Mouse (Mus musculus): ENCODE measurements around the gene Gls.
A peak's percentile ranks its signal among the peaks of the same experiment; 100 is the strongest.

Gls gene

GRCm38 (mm10) chr1:52158040-52158439 lies 75.0 kb downstream of the Gls start:
- DNase-seq (ENCODE audit: low spot score): no peak

GRCm38 (mm10) chr1:52156351-52156750 lies 76.7 kb downstream of the Gls start:
- no peak for DNase-seq (ENCODE audit: low spot score)

DNA sequence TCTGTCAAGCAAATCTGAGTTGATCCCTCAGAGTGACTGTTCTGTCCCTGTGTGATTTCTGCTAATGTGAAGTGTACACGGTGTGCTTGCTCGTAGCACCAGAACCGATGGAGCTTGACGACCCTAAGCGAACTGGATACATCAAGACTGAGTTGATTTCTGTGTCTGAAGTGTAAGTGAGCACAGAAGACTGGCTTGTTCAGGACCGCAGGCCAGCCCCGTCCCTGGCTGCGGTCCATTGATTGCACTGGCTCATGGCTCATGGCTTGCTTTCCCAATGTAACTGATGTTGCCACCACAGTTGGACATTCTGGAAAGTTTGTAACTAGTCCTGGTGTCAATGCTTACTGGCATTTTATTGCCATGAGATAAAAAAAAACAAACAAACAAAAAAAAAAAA lies 78.1 kb downstream of the Gls start:
- DNase-seq (ENCODE audit: low spot score): no peak

- no peak for DNase-seq (ENCODE audit: low spot score)
Observed at GRCm38 (mm10) chr1:52152936-52153335, 80.1 kb downstream of the Gls start.

DNA sequence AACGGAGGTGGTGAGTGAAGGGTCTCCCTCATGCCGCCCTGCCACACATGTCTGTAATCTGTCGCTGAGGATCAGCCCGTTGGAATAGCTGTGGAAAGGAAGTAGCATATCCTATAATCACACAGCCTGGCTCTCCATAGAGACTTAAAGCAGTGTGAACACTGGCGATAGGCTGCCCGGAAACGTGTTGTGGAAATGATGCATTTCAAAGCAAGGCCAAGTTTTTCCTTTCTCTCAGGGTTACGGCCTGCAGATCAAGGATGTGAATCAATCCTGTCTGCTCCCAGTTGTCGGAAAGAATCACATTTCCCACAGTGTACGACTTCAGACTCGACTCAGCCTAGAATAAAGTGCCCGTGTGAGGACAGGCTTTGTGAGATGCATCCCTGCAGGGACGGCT lies 80.7 kb downstream of the Gls start:
- DNase-seq (ENCODE audit: low spot score): no peak

DNA sequence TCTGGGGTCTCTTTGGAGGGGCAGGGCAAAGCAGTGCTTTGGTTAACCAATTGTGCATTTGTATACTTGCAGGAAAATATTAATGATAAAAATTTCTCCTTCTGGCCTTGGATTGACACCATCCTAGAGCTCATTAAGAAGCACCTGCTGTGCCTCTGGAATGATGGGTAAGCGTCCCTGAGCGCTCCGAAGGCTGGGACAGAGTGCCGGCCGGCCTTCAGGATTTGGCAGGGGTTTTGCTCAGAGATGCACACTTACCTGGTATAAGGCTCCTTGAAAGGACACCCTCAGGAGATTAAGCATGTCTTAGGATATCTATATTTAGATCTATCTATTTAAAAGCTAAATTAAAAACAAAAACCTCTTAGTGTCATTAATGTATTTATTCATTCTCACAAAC lies 81.9 kb downstream of the Gls start:
- DNase-seq (ENCODE audit: low spot score): no peak

- no peak for DNase-seq (ENCODE audit: low spot score)
Observed at GRCm38 (mm10) chr1:52150676-52151075, 82.4 kb downstream of the Gls start.

DNA sequence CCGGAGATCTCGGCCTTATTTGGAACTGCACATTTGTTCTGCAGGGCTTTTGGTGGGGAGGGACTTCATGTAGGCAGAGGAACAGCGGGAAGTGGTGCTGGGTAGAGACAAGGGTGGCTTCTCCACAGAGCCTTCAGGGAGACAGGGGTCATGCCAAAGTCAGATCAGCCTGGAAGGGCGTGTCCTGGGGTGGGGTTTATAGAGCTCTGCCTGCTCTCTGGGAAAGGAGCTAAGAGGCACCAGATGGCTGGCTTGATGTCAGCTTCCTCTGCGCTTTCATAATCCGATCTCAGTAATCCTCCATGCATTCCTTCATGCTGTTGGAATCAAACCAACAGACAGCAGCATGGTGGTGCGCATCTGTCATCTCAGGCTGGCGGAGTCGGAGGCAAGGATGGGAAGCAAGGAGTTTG lies 83.1 kb downstream of the Gls start:
- peak; percentile 51 for DNase-seq (ENCODE audit: low spot score)

- DNase-seq (ENCODE audit: low spot score): no peak
Observed at GRCm38 (mm10) chr1:52148696-52149095, 84.3 kb downstream of the Gls start.

GRCm38 (mm10) chr1:52148178-52148577 lies 84.9 kb downstream of the Gls start:
- no peak for DNase-seq (ENCODE audit: low spot score)

DNA sequence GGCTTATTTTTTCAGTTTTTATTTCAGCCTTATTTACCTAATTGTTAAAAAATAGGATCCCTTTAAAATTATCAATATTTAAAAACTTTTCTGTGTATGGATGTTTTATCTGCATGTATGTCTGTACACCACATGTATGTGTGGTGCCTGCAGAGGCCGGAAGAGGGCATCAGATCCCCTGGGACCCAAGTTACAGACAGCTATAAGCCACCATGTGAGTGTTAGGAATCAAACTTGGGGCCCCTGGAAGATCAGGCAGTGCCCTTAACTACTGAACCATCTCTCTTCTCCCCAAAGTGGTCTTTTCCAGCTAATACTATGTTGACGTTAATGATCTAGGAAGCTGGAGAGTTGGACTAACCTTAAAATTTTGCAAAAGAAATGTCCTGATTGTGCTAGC lies 85.6 kb downstream of the Gls start:
- DNase-seq (ENCODE audit: low spot score): no peak

DNA sequence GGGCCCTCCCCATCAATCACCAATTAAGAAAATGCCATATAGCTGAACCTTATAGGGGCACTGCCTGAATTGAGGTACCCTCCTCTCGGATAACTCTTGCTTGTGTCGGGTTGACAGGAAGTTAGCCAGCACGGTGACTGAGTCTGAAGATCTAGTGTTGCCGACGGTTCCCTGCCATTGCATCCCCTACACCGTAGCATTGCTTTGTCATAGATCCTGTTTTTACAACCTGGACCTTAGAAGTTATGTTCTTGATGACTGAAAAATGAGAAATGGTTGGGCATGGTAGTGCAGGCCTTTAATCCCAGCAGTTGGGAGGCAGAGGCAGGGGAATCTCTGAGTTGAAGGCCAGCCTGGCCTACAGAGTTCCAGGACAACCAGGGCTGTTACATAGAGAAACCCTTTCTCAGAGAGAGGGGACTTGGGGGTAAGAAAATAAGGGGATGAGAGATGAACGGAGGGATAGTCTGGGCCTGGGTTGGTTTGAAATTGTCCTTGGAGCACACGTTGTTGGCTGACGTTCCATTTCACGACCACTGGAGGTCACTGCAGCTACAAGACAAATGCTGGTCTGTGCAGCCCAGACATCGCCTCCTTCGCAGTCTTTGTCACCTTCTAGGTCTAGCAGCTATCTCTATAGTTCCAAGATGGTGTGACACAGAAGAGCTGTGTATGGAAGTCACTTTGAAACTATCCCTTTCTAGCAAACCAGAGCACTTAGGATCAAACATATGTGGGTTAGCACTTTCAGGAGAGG lies 86.6 kb downstream of the Gls start:
- DNase-seq (ENCODE audit: low spot score): no peak

DNA sequence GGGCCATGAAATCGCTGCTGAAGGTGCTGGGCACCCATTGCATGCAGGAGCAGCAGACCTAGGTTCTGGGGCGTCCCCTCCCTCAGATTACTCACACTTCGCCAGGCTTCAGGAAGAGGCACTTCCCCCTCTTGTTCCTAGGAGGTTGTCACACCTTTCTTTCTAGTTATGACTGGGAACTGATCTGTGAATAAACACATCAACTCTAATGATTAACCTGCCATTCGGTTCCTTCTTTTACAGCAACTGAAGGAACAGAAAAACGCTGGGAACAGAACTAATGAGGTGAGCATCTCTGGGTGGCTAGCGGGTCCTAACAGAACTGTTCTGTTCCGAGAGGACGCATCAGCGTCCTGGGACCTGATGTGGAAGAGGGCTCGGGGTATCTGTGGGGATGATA lies 88.1 kb downstream of the Gls start:
- no peak for DNase-seq (ENCODE audit: low spot score)

DNA sequence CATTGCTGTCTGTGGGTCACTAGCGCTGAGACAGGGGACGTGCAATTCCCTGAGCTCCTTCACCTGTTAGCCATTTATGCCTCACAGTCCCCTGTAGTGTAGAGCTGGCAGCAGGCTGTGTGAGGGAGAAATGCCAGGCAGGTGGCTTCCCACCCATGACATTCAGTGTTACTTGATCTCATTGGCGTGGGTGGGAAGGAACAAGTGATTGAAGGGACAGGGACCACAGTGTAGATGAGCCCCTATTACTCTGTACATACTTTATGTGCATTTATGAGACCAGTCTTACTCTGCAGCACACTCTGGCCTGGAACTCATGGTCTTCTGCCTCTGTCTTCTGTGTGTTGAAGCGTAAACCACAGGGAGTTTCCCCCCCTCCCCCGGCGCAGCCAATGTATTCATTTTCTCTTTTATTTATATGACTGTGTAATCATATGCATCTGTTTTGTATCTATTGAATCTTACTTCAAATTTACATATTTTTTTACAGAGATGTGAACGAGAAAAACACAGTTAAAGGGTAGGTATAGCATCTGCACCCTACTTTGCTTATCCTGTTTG lies 89.4 kb downstream of the Gls start:
- no peak for DNase-seq (ENCODE audit: low spot score)

DNA sequence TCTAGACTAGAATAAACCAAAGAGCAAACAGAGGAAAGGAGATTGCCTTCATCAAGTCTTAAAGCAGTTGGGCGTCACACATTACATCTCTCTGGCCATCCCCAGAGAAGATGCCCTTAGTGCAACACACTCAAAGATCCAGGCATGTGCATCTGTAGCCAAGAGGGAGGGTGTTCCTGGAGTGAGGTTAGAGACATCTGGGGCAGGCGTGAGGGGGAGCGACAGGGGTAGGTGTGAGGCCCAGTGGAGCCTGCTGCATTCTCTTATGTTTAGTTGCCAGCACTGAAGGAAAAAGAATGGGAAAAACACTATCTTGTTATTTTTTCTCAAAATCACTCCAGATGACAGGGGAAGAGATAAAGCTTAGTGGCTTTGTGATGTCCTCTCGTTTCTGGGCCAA lies 89.8 kb downstream of the Gls start:
- no peak for DNase-seq (ENCODE audit: low spot score)

- no peak for DNase-seq (ENCODE audit: low spot score)
Observed at GRCm38 (mm10) chr1:52142117-52142516, 90.9 kb downstream of the Gls start.

GRCm38 (mm10) chr1:52141482-52141881 lies 91.5 kb downstream of the Gls start:
- DNase-seq (ENCODE audit: low spot score): no peak

GRCm38 (mm10) chr1:52140534-52140933 lies 92.5 kb downstream of the Gls start:
- no peak for DNase-seq (ENCODE audit: low spot score)

- no peak for DNase-seq (ENCODE audit: low spot score)
Observed at GRCm38 (mm10) chr1:52137292-52137691, 95.7 kb downstream of the Gls start.

GRCm38 (mm10) chr1:52133254-52133653 lies 99.8 kb downstream of the Gls start:
- no peak for DNase-seq (ENCODE audit: low spot score)

DNA sequence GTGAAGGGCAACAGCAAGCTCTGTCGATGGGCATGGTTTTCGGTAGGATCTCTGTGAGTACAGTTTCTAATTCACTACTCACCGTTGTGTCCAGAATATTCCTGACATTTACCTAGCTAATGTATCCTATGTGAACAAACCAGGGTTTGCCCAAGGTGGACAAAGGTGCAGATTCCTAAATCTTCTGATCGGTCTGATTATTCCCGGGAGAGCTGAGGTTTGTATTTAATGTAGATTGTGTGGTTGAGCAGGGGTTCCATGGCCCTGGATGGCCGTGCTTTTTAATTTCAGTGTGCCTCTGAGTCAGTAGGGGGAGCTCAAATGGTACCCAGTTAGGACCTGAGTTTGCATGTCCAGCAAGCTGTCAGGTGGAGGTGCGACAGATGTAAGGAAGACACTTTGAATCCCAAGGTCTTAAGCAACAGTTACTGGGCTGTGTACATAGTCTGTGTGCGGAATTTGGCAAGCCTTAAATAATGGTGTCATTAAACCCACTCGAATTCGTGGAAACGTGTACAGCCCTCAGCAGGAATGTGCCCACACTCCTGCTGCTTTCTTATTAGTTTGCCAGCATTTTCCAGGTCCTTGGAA lies 101.2 kb downstream of the Gls start:
- DNase-seq (ENCODE audit: low spot score): no peak

GRCm38 (mm10) chr1:52129794-52130193 lies 103.2 kb downstream of the Gls start:
- no peak for DNase-seq (ENCODE audit: low spot score)

- no peak for DNase-seq (ENCODE audit: low spot score)
Observed at GRCm38 (mm10) chr1:52127350-52127749, 105.7 kb downstream of the Gls start.

- DNase-seq (ENCODE audit: low spot score): no peak
Observed at GRCm38 (mm10) chr1:52124818-52125217, 108.2 kb downstream of the Gls start.
